Mouse (Mus musculus) embryo, embryonic 11 days (tissue): ENCODE results near the gene Tpm1.

ENCODE experiments used
- DNase-seq: peaks from one replicate; pipeline ENCODE4 v3.0.0-alpha.2; 2015

Tpm1 gene

GRCm38 (mm10) chr9:67045966-67046602 lies 3.1 kb downstream of the Tpm1 start:
- peak; percentile 53 for DNase-seq

DNA sequence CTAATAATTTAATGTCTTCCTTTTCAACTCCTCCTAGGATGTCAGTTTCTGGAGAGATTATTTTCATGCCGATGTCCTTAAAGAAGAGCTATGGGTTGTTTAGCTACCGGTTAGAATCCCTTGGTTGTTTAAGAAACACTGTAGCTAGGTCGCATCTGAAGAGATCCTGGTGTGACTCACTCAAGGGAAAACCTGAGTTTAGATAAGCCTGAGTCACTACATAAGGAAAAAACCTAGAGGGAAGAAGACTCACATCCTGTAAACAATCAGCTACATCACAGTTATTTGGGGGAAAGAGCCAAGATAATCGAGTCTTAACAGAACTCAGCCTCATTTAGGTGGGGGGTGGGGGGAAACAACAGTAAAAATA lies 3.9 kb downstream of the Tpm1 start:
- no peak for DNase-seq

DNA sequence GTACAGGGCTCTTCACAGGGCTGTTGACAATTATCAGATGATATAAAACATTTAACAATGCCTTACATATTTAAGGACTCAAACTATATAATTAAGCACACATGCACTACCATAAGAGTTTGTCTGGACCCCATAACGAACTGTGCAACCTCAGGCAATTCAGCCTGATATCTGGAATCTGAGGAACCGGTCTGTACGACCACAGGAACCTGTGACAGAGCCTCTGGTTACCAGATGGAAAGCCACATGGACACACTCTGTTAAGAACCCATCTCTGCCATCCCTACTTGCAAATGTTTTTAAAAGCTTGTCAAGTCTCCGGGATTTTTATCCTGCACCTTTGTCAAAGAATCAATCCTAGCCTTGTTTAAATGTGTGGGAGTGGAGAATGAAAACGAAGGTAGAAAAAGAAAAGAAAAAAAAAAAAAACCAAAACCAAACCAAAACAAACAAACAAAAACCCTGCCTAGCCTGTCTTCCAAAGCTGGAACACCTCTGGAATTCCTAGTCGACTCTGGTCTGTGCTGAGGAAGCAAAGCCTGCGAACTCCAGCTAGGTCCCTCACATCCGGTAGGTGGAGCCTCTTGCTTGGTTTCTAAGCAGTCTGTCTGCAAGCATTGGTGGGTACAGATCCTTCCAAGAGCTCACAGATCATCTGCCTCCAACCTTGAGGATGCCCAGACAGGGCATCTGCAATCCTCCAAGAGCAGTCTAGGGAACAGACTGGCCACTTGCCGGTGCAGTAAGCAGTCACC lies 4.5 kb downstream of the Tpm1 start:
- peak; percentile 93 for DNase-seq

DNA sequence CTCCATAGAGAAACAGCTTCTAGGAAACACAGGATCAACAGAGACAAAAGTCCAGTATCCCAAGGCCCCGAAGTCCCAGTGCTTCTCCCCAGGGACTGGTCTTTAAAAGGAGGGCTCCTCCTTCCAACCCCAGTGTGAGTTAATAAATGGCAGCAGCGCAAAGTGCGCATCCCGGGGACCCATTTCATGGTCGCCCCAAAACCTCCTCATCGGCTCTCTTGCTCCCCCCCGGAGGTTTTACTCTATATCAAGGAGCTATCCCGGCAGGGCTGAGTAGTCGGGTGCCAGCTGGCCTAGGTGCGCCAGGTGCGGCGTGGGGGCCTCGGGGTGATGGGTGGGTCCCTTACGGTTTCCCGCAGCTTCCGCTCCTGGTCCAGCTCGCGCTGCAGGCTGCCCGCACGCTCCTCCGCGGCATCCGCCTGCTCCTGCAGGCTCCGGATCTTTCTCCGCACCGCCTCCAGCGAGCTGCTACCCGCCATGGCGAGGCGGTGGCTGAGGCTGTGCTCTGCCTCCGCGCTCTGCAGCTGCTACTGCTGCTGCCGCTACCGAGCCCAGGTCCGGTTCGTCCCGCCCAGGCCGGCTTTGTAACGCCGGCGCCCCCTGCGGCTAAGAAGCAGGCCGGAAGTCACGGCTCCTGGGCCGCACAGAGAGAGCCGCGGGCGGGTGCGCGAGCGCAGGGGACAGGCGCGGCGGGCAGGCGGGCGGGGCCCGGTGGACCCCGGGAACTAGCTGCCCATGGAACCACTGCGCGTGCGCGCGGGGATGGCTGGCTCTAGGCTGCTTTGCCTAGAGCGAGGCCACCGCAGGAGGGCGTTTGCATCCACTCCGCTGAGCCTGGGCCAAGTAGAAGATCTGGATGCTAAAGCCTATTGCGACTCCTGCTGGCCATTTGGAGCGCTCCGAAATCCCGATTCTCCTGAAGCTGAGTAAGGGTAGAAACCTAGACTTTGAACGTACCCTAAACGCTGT lies 5.7 kb downstream of the Tpm1 start:
- peak; percentile 100 for DNase-seq

GRCm38 (mm10) chr9:67042813-67043207 lies 6.4 kb downstream of the Tpm1 start:
- DNase-seq, result no peak

DNA sequence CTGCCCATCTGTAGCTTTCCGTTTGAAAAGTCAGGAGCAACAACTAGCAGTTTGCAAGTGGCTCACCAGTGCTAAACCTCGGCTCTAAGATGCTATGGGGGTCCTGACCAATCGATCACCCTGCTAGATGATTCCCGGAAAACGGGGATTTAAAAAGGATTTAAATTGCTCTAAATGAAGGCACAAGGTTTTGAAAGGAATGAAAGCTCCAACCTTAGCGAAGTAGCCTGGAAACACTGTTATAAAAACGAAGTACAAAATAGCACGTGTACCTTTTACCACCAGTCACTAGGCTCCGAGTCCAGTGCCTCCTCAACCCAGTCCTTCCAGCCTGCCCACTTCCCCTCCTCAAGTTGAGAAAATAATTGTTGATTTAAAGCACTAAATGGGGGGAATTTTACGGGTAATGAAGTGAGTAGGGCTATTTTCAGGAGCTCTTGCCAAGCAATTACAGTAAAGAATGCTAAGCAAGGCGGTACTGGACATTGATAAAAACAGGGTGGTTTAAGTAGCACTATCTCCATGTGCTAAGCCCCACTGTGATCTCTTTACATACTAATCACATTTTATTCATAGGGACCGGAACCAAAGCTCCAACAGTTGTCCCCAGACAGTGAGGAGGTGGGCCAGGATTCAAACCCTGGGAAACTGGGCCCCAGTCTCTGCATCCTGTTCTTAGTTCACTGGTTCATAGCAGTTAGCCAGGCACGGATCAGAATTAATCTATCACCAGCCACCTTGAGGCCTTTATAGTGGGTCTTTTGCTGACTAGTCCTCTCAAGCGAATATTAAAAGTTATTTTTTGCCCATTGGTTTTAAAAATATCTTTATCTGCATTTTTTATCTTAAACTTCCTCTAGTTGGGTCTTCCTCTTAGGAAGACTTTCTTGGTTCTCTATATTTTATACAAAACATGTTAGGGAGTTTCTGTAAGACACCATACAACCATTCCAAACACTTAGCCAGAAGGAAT lies 7.1 kb downstream of the Tpm1 start:
- DNase-seq, result no peak

DNA sequence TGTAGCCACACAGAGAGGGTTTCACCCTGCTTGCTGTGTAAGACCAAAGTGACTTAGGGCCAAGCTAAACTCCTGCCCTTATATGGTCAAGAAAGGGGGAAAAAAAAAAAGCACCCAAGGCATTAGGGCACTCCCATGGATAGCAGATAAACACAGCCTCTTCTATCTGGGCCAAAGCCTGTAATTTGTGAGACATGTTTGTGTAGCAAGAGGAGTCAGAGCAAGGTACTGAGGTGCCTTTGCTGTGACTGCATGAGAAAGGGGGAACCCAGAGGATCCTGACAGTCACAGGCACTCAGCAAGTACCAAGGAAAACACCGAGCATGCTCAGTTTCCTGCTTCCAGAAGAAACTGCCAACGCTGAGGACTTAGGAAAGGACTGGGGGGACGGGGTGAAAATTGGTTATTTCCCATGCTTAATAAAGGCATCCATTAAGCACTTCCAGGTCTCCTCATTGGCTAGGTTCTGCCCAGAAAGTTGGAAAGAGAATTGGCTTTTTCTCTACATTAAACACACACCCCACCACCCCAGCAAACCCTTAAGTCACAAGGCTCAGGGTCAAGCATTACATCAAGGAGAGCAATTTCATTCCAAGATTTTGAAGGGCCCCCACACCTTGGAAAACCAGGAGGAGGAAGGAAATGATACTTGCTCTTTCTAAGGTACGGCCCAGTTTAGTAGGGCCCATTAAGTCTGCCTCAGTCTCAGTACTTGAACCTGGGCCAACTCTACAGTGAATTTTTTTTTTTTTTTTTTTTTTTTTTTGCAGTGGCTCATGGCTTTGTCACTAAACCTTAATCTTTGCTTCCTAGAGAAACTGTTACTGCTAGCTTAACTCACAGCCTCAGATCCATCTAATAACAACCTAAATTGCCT lies 8.0 kb downstream of the Tpm1 start:
- DNase-seq, result no peak

GRCm38 (mm10) chr9:67039867-67040266 lies 9.3 kb downstream of the Tpm1 start:
- DNase-seq, result no peak

- no peak for DNase-seq
Observed at GRCm38 (mm10) chr9:67038686-67039085, 10.5 kb downstream of the Tpm1 start.

DNA sequence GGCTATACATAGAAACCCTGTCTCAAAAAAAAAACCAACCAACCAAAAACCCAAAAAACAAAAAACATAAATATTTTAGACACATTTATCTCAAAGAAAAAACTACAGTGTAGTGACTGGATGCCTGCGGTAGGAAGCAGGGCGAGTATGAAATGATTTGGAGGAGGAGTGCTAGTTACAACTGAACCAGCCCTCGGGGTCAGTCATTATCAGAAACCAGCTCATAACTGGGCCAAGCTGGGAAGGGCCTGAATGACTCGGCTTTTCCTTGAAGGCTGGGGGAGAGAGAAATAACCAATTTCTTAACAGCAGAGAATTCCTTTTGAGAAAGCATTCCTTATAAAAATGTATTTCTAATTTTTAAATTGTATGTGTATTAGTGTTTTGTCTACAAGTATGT lies 11.5 kb downstream of the Tpm1 start:
- no peak for DNase-seq

DNA sequence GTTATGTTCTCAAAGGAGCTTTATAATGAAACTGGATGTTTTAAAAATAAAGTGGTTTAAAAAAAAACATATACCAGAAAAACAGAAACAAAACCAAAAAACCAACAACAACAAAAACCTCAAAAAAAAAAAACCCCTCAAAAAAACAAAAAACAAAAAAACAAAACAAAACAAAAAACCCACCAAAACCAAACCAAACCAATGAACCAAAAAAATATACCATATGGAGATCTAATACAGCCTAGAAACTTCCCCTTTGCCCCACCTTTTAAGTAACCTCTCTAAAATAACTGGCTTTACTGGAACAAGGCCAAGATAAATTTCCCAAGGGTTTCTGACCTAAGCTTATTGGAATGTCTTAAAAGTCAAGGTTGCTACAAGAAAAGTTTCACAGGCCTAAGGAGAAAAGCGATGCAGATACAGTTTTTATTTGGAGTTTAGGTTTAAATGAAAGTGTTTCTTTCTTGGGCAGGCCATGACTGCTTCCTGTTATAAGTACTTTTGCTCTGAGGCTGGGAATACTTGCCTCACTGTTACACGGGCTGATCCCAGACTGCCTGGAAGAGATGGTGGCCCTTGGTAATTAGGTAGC lies 12.6 kb downstream of the Tpm1 start:
- DNase-seq, result no peak

DNA sequence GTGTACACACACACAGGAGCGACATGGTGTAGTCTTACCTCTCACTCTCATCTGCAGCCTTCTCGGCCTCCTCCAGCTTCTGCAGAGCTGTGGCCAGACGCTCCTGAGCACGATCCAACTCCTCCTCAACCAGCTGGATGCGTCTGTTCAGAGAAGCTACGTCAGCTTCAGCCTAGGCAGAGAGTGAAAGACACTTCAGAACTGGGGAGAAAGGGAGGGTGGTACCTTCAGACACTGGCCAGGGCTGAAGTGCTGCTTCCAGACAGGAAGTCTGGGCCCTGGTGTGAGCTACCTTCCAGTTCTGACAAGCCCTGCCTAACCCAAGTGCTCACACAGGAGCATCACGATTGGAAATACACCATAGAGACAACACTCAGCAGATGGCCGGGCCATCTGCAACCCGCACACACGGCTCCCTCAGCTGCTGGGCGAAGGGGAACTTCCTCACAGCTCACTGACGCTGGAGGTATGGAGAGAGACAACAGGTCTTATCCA lies 13.2 kb downstream of the Tpm1 start:
- DNase-seq, result no peak

- no peak for DNase-seq
Observed at GRCm38 (mm10) chr9:67034677-67035076, 14.5 kb downstream of the Tpm1 start.

DNA sequence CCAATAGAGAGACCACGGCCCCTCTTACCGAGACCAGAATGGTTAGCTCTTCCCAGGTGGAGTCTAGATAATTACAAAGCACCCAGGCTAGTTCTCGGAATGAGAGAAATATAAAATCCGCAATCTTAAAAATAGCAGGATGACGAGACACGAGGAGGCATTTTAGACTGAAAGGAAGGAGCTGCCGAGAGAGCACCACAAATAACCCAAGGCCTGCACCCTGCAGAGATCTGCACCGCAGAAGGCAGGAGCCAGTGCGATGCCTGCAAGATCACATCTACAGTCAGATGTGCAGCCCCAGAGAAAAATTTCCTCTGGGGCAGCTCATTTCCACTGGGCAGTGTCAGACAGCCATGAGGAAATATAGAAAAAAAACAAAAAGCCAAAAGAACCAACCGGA lies 16.2 kb downstream of the Tpm1 start:
- DNase-seq, result no peak

DNA sequence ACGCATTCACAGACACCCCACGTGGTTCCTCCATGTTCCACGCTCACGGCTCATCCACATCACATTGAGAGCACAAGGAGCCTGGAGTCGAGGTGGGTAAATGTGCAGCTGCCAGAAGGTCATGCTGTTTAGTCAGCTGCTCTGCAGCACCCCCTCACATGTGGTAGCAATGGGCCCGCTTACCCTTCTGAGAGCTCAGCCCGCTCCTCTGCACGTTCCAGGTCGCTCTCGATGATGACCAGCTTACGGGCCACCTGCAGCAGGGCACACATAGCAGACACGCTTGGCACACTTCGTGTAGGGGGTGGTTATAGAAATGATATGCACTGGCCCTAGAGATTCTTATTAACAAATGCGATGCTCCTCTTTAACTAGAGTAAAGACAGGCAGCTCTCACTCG lies 16.6 kb downstream of the Tpm1 start:
- DNase-seq, result no peak

- no peak for DNase-seq
Observed at GRCm38 (mm10) chr9:67029518-67029917, 19.7 kb downstream of the Tpm1 start.

- no peak for DNase-seq
Observed at GRCm38 (mm10) chr9:67028929-67029328, 20.3 kb downstream of the Tpm1 start.

DNA sequence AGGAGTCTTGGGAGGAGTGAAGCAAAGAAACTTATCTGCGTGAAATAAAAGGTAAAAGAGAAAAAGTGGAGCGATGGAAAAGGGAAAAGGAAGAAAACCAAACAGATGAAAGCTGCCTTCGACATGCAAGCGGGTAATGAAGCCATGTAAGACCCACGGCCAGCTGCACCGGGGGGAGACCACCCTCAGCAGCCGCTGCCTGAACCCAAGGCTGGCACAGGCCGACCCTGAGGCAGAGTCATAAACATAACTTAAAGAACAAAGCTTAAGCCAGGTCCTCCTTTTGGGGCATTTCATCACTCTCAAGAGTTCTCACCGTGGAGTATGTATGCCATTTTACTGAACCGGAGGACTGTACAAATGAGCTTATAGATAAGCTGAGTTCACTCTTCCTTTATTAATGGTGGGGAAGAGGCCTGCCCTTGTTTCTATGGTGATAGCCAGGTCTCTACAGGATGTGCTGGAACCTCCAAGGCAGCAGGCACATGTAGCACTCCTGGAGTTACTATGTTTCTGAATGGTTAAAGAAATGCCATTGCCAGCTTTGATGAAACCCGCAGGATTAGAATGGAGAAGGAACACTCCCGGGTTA lies 21.0 kb downstream of the Tpm1 start:
- no peak for DNase-seq

- no peak for DNase-seq
Observed at GRCm38 (mm10) chr9:67026890-67027289, 22.3 kb downstream of the Tpm1 start.

DNA sequence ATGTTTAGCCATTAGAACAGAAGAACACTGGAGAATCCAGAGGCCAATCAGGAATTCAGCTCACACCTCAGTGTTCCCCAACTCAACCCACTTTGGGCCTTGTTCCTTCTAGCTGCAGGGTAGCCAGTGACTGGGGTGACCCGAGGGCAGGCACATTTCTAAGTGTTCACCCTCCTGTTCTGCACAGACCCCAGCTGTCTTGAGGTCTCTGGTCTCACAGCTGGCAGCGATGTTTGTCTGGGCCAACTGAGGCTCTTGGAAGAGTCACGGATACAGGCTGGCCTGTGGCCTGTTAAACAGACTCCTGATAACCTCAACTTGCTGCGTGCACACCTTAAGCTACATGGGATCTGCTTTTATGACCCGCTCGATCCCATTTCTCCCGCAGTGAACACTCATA lies 23.1 kb downstream of the Tpm1 start:
- DNase-seq, result no peak
